Mouse (Mus musculus) small intestine, adult 2 months (tissue): ENCODE results near the gene Ddx1. TPM values are rescaled to one million over a fixed set of nuclear protein-coding genes. Genes with fewer than 3 reads are reported as not detected.

ENCODE experiments used
- H3K27ac ChIP-seq: fragments of 200-500 bp; 2 replicates; pipeline ENCODE4 v1.5.1; 2012; ENCODE audit warnings: low read depth, low read length, control low read depth, inconsistent platforms; ENCODE audit not compliant: insufficient read depth
- H3K27me3 ChIP-seq: fragments of 200-500 bp; 2 replicates; pipeline ENCODE4 v1.6.1; 2012; ENCODE audit warnings: mild to moderate bottlenecking, moderate library complexity, low read length, inconsistent platforms; ENCODE audit not compliant: control insufficient read depth, insufficient read depth
- H3K36me3 ChIP-seq: fragments of 200-500 bp; 2 replicates; pipeline ENCODE4 v1.6.1; 2012; ENCODE audit warnings: mild to moderate bottlenecking, low read length, control low read depth, inconsistent platforms; ENCODE audit not compliant: control insufficient read depth, insufficient read depth
- H3K4me1 ChIP-seq: fragments of 200-500 bp; 2 replicates; pipeline ENCODE4 v1.6.1; 2012; ENCODE audit warnings: low read length, inconsistent platforms, mixed read lengths; ENCODE audit not compliant: control insufficient read depth, insufficient read depth, insufficient read length
- H3K4me3 ChIP-seq: fragments of 200-500 bp; 2 replicates; pipeline ENCODE4 v1.5.1; 2012; ENCODE audit warnings: low read depth, mild to moderate bottlenecking, control low read depth, inconsistent platforms, low read length, moderate library complexity
- CTCF ChIP-seq: fragments of 200-500 bp; IDR thresholded peaks from 2 replicates; pipeline ENCODE4 v1.5.1; 2012; ENCODE audit warnings: low read depth, mild to moderate bottlenecking, control low read depth, inconsistent platforms, low read length, moderate library complexity, mixed read lengths; ENCODE audit not compliant: insufficient replicate concordance, insufficient read length; ENCODE audit errors: extremely low read depth
- POLR2A ChIP-seq: fragments of 200-500 bp; IDR thresholded peaks from 2 replicates; pipeline ENCODE4 v1.6.1; 2012; ENCODE audit warnings: low read depth, mild to moderate bottlenecking, control low read depth, inconsistent platforms, low read length, moderate library complexity
- WGBS: fragments of 180-500 bp; shearing (Covaris S2); methylation state at CpG from one replicate; pipeline ENCODE4 v1.1.7; 2018; 5-methylcytosine and 5-hydroxymethylcytosine counted together
- polyA plus RNA-seq: library from polyadenylated mRNA; depleted of rRNA; stranded (reverse); fragments of >200 nt; gene quantifications from 2 replicates; pipeline ENCODE4 v1.2.3, GENCODE M21; 2012

Ddx1 gene
- polyA plus RNA-seq, 1 experiment, result 2.5 TPM

GRCm38 (mm10) chr12:13211746-13212482, 37.1 kb downstream of the Ddx1 start:
- no peaks in the 10 kb centered on the region for H3K36me3 ChIP-seq
- TF ChIP-seq POLR2A (no peak), CTCF (no peak)
- WGBS, result 52% methylated on average over 11 of the region's 11 CpGs
- no peak overlapping the region for H3K4me3 ChIP-seq
- no peak overlapping the region for H3K27ac ChIP-seq
- H3K4me1 ChIP-seq, result 0 out of 2 replicates have a peak, but pooled peaks cover under 1% of the 10 kb centered on the region
- H3K27me3 ChIP-seq, result no peaks in the 10 kb centered on the region

GRCm38 (mm10) chr12:13209692-13210377, 39.2 kb downstream of the Ddx1 start:
- Histone ChIP-seq H3K36me3 (no peaks in the 10 kb centered on the region), H3K27ac (no peak overlapping the region), H3K4me3 (no peak overlapping the region), H3K27me3 (no peaks in the 10 kb centered on the region), H3K4me1 (no peaks in the 10 kb centered on the region)
- TF ChIP-seq POLR2A (no peak), CTCF (no peak)
- WGBS, result 77% methylated on average over 13 of the region's 13 CpGs

GRCm38 (mm10) chr12:13208983-13209451, 40.0 kb downstream of the Ddx1 start:
- Histone ChIP-seq H3K27me3 (no peaks in the 10 kb centered on the region), H3K4me1 (no peaks in the 10 kb centered on the region), H3K27ac (no peak overlapping the region), H3K4me3 (no peak overlapping the region), H3K36me3 (no peaks in the 10 kb centered on the region)
- 90% methylated on average over 11 of the region's 11 CpGs for WGBS
- no peak for TF ChIP-seq POLR2A
- TF ChIP-seq CTCF, result no peak

- no peak overlapping the region for H3K4me3 ChIP-seq
- no peaks in the 10 kb centered on the region for H3K27me3 ChIP-seq
- TF ChIP-seq POLR2A (no peak), CTCF (no peak)
- no peaks in the 10 kb centered on the region for H3K36me3 ChIP-seq
- 81% methylated on average over 1 of the region's 1 CpGs for WGBS
- no peak overlapping the region for H3K27ac ChIP-seq
- H3K4me1 ChIP-seq, result no peaks in the 10 kb centered on the region
These were observed 40.5 kb downstream of the Ddx1 start for GRCm38 (mm10) chr12:13208517-13208916.

GRCm38 (mm10) chr12:13207099-13207498, 41.9 kb downstream of the Ddx1 start:
- H3K4me3 ChIP-seq, result no peak overlapping the region
- H3K36me3 ChIP-seq, result no peaks in the 10 kb centered on the region
- H3K27ac ChIP-seq, result no peak overlapping the region
- WGBS, result 63% methylated on average over 8 of the region's 8 CpGs
- no peaks in the 10 kb centered on the region for H3K27me3 ChIP-seq
- no peak for TF ChIP-seq CTCF
- no peak for TF ChIP-seq POLR2A
- H3K4me1 ChIP-seq, result 0 out of 2 replicates have a peak, but pooled peaks cover 4% of the 10 kb centered on the region

GRCm38 (mm10) chr12:13205733-13206132, 43.3 kb downstream of the Ddx1 start:
- TF ChIP-seq CTCF, result no peak
- TF ChIP-seq POLR2A, result no peak
- no peaks in the 10 kb centered on the region for H3K36me3 ChIP-seq
- no peaks in the 10 kb centered on the region for H3K27me3 ChIP-seq
- 0 out of 2 replicates have a peak, but pooled peaks cover 4% of the 10 kb centered on the region for H3K4me1 ChIP-seq
- H3K4me3 ChIP-seq, result no peak overlapping the region
- 85% methylated on average over 3 of the region's 3 CpGs for WGBS
- H3K27ac ChIP-seq, result no peak overlapping the region

- no peaks in the 10 kb centered on the region for H3K36me3 ChIP-seq
- H3K4me3 ChIP-seq, result no peak overlapping the region
- no peak for TF ChIP-seq CTCF
- TF ChIP-seq POLR2A, result no peak
- no peaks in the 10 kb centered on the region for H3K27me3 ChIP-seq
- peaks cover 11% of the 10 kb centered on the region; the same call in 1 of the 2 replicates for H3K4me1 ChIP-seq
- no peak overlapping the region for H3K27ac ChIP-seq
These were observed 46.7 kb downstream of the Ddx1 start for GRCm38 (mm10) chr12:13202322-13202721.
